Mouse (Mus musculus): Measurements from ENCODE around the gene Prkaa1. TPM values are rescaled to one million over a fixed set of nuclear protein-coding genes. Genes with fewer than 3 reads are reported as not detected.

Prkaa1 gene
- polyA plus RNA-seq (2012; rRNA removed), result 6.6 and 8.6 TPM in 2 replicates
- polyA plus RNA-seq (2014; fragmentation: Nextera tagmentation; extraction: Ambion mirVana), result 15.7 and 16.6 TPM in 2 replicates

DNA sequence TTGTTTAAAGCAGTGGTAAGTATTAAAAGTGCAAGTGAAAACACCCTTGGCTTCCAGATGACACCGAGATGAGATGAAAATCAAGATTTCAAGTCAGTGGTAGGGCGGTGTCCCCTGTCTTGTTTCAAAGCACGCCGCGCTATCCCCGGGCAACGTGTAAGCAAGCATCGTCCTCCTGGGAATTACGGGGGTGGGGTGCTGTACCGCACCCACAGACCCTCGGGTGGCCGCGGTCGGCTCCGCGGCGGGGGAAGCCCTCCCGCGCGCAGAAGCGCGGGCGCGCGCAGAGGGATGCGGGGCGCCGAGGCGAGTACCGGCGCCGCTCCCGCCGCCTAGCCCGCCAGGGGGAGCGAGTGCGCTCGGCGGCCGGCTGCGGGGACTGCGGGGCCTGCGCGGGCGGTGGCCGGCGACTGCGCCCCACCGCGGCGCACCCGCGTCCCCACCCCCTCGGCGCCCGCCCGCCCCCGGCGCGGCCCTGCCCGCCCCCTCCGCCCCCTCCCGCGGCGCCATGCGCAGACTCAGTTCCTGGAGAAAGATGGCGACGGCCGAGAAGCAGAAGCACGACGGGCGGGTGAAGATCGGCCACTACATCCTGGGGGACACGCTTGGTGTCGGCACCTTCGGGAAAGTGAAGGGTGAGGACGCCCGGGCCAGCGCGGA is at the start of gene Prkaa1:
TSS of gene Prkaa1 (plus strand) at position 501 of the 660 bp plus-strand sequence.
- peaks cover 42 to 46% of the 10 kb centered on the region in 2 experiments for H3K4me1 ChIP-seq (replicated peaks; ENCODE audit: control insufficient read depth in 2 of 2, insufficient read depth in 2 of 2, low read length in 1 of 2)

GRCm38 (mm10) chr15:5095534-5096301 is 47.9 kb upstream of the Prkaa1 start:
- Histone ChIP-seq H3K9me3 (ENCODE audit: control insufficient read depth, low read length) (no peaks in the 10 kb centered on the region), H3K36me3 (replicated peaks; ENCODE audit: control insufficient read depth, insufficient read depth, low read depth) (no peaks in the 10 kb centered on the region), H3K27ac (no peak overlapping the region), H3K4me1 (replicated peaks; ENCODE audit: control insufficient read depth in 2 of 2, insufficient read depth in 2 of 2, low read length in 1 of 2) (peaks cover 6 to 9% of the 10 kb centered on the region in 2 experiments; a peak in 2 of 4 replicates), H3K9ac (replicated peaks) (no peak overlapping the region), H3K27me3 (ENCODE audit: control insufficient read depth, insufficient read depth, low read length) (no peaks in the 10 kb centered on the region), H3K4me3 (ENCODE audit: insufficient read depth in 1 of 2, low read depth in 2 of 2, low read length in 2 of 2) (no peak overlapping the region), H3K4me2 (ENCODE audit: low read depth) (no peak overlapping the region)
- DNase-seq (ENCODE audit: low read depth in 3 of 3, low spot score in 3 of 3) (no peak), ATAC-seq (ENCODE audit: insufficient read depth) (no peak)
- 55% methylated on average over 11 of the region's 11 CpGs for WGBS (ENCODE audit: insufficient replicate concordance)
- TF ChIP-seq EP300 (IDR thresholded peaks at IDR 0.05; ENCODE audit: low read depth), result no peak
- TF ChIP-seq CTCF (IDR thresholded peaks at IDR 0.05; ENCODE audit: low read depth), result no peak

More for the DNA sequence above, at the start of gene Prkaa1:
- DNase-seq (ENCODE audit: low read depth in 3 of 3, low spot score in 3 of 3), result peak in 1 of 3 experiments; percentile 49
- Histone ChIP-seq H3K27me3 (ENCODE audit: control insufficient read depth, insufficient read depth, low read length) (no peaks in the 10 kb centered on the region), H3K36me3 (replicated peaks; ENCODE audit: control insufficient read depth, insufficient read depth, low read depth) (no peaks in the 10 kb centered on the region; the same call in 1 of the 2 replicates), H3K4me3 (ENCODE audit: insufficient read depth in 1 of 2, low read depth in 2 of 2, low read length in 2 of 2) (peak within 1 kb of the TSS; percentile 87 to 98), H3K9ac (replicated peaks) (peak within 1 kb of the TSS; percentile 97), H3K27ac (peak within 1 kb of the TSS; percentile 83), H3K4me2 (ENCODE audit: low read depth) (peak within 1 kb of the TSS; percentile 72), H3K9me3 (ENCODE audit: control insufficient read depth, low read length) (no peaks in the 10 kb centered on the region)
- peak; percentile 79 for ATAC-seq (ENCODE audit: insufficient read depth)
- 0% methylated on average over 76 of the region's 80 CpGs for WGBS (ENCODE audit: insufficient replicate concordance)
- peak; percentile 6; the same call in 1 of the 2 replicates for TF ChIP-seq EP300 (IDR thresholded peaks at IDR 0.05; ENCODE audit: low read depth)
- TF ChIP-seq CTCF (IDR thresholded peaks at IDR 0.05; ENCODE audit: low read depth), result peak; percentile 41

GRCm38 (mm10) chr15:5097376-5097775 is 46.3 kb upstream of the Prkaa1 start:
- H3K4me1 ChIP-seq (replicated peaks; ENCODE audit: control insufficient read depth in 2 of 2, insufficient read depth in 2 of 2, low read length in 1 of 2), result peaks cover 6 to 9% of the 10 kb centered on the region in 2 experiments; a peak in 2 of 4 replicates
- DNase-seq (ENCODE audit: low read depth in 3 of 3, low spot score in 3 of 3) (no peak), ATAC-seq (ENCODE audit: insufficient read depth) (peak; percentile 75)
- H3K9ac ChIP-seq (replicated peaks), result no peak overlapping the region
- WGBS (ENCODE audit: insufficient replicate concordance), result 15% methylated on average over 1 of the region's 1 CpGs
- H3K27ac ChIP-seq, result no peak overlapping the region
- no peaks in the 10 kb centered on the region for H3K36me3 ChIP-seq (replicated peaks; ENCODE audit: control insufficient read depth, insufficient read depth, low read depth)
- no peaks in the 10 kb centered on the region for H3K9me3 ChIP-seq (ENCODE audit: control insufficient read depth, low read length)
- TF ChIP-seq EP300 (IDR thresholded peaks at IDR 0.05; ENCODE audit: low read depth) (peak; percentile 70), CTCF (IDR thresholded peaks at IDR 0.05; ENCODE audit: low read depth) (no peak)
- no peak overlapping the region for H3K4me2 ChIP-seq (ENCODE audit: low read depth)
- no peaks in the 10 kb centered on the region for H3K27me3 ChIP-seq (ENCODE audit: control insufficient read depth, insufficient read depth, low read length)
- no peak overlapping the region for H3K4me3 ChIP-seq (ENCODE audit: insufficient read depth in 1 of 2, low read depth in 2 of 2, low read length in 2 of 2)

DNA sequence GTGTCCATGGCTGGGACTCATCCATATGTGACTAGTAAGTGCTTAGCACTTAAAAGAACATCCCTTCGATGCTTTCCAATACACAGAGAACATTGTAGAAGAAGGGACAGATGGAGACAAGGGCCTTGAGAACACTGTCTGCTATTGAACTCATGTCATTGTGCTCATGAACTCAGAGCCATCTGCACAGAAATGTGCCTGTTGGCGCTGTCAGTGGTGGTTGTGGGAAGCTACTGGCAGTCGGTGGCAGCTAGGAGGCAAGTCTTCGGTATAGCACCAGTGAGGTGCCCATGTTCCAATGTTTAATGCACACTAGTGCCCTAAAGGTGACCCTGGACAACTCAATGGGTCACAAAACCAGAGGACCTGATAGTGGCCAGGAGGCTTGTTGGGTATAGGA is 41.3 kb upstream of the Prkaa1 start:
- TF ChIP-seq CTCF (IDR thresholded peaks at IDR 0.05; ENCODE audit: low read depth) (no peak; the same call in 1 of the 2 replicates), EP300 (IDR thresholded peaks at IDR 0.05; ENCODE audit: low read depth) (no peak)
- Histone ChIP-seq H3K27ac (no peak overlapping the region), H3K9ac (replicated peaks) (no peak overlapping the region), H3K4me1 (replicated peaks; ENCODE audit: control insufficient read depth in 2 of 2, insufficient read depth in 2 of 2, low read length in 1 of 2) (peaks cover 6 to 9% of the 10 kb centered on the region in 2 experiments; a peak in 2 of 4 replicates), H3K36me3 (replicated peaks; ENCODE audit: control insufficient read depth, insufficient read depth, low read depth) (no peaks in the 10 kb centered on the region), H3K9me3 (ENCODE audit: control insufficient read depth, low read length) (no peaks in the 10 kb centered on the region), H3K4me2 (ENCODE audit: low read depth) (no peak overlapping the region), H3K27me3 (ENCODE audit: control insufficient read depth, insufficient read depth, low read length) (no peaks in the 10 kb centered on the region), H3K4me3 (ENCODE audit: insufficient read depth in 1 of 2, low read depth in 2 of 2, low read length in 2 of 2) (no peak overlapping the region)
- DNase-seq (ENCODE audit: low read depth in 3 of 3, low spot score in 3 of 3), result no peak
- ATAC-seq (ENCODE audit: insufficient read depth), result no peak
- 71% methylated on average over 4 of the region's 4 CpGs for WGBS (ENCODE audit: insufficient replicate concordance)

- ATAC-seq (ENCODE audit: insufficient read depth) (no peak), DNase-seq (ENCODE audit: low read depth in 3 of 3, low spot score in 3 of 3) (no peak)
- Histone ChIP-seq H3K27me3 (ENCODE audit: control insufficient read depth, insufficient read depth, low read length) (peaks cover 7% of the 10 kb centered on the region), H3K4me3 (ENCODE audit: insufficient read depth in 1 of 2, low read depth in 2 of 2, low read length in 2 of 2) (no peak overlapping the region), H3K27ac (no peak overlapping the region), H3K36me3 (replicated peaks; ENCODE audit: control insufficient read depth, insufficient read depth, low read depth) (no peaks in the 10 kb centered on the region), H3K4me1 (replicated peaks; ENCODE audit: control insufficient read depth in 2 of 2, insufficient read depth in 2 of 2, low read length in 1 of 2) (peaks cover 0 to 3% of the 10 kb centered on the region in 2 experiments), H3K9me3 (ENCODE audit: control insufficient read depth, low read length) (no peaks in the 10 kb centered on the region), H3K4me2 (ENCODE audit: low read depth) (no peak overlapping the region), H3K9ac (replicated peaks) (no peak overlapping the region)
- 66% methylated on average over 6 of the region's 6 CpGs for WGBS (ENCODE audit: insufficient replicate concordance)
- no peak for TF ChIP-seq CTCF (IDR thresholded peaks at IDR 0.05; ENCODE audit: low read depth)
- TF ChIP-seq EP300 (IDR thresholded peaks at IDR 0.05; ENCODE audit: low read depth), result no peak
These were observed 37.8 kb upstream of the Prkaa1 start for GRCm38 (mm10) chr15:5105891-5106290.

All from liver, embryonic 14.5 days (tissue).